22 mouse cellular contexts compared by ENCODE assay signal in genomic region chr7:45558907-45559306, GRCm38 (mm10). TPM values are rescaled to one million over a fixed set of nuclear protein-coding genes. Genes with fewer than 3 reads are reported as not detected.
DNase-seq lines count a peak whose midpoint lies in the region; ATAC-seq lines count a peak whose summit lies in the region.
"Had no signal": no experiment of that assay in that cellular context is flagged by ENCODE, and none has a peak within 500 bp of the region (broad histone marks: within the 10 kb centered on the region; RNA-seq: fewer than 3 reads in every experiment).

No protein-coding gene starts in this region.

- no peak for DNase-seq in heart, adult 18-20 months
- peak; percentile 23 for DNase-seq in urinary bladder, postnatal 25 days (ENCODE audit: low spot score)
- DNase-seq in urinary bladder, adult 2 months (ENCODE audit: low spot score): no peak
- DNase-seq in lung, postnatal 25 days (ENCODE audit: low spot score): peak; percentile 38
- no peak for DNase-seq in cerebellum, postnatal 36 days
- no peak for DNase-seq in frontal cortex, postnatal 10 days (ENCODE audit: low spot score in 2 of 2)
- DNase-seq: adrenal gland, postnatal 10 days; B cell, adult 2 months; cerebellum, adult 2 months; embryo, embryonic 11 days; forebrain, postnatal 0 days; right cerebral cortex, postnatal 25 days; thymus, postnatal 14 days had no signal

- H3K4me2 ChIP-seq in heart, embryonic 13.5 days: no peak overlapping the region
- H3K4me2 ChIP-seq: heart, embryonic 11.5 days; limb, embryonic 13.5 days; neural tube, embryonic 13.5 days had no signal

- H3K36me3 ChIP-seq in heart, embryonic 13.5 days: no peaks in the 10 kb centered on the region
- H3K36me3 ChIP-seq: limb, embryonic 13.5 days; neural tube, embryonic 13.5 days had no signal

- H3K9me3 ChIP-seq in heart, embryonic 13.5 days: no peaks in the 10 kb centered on the region
- H3K9me3 ChIP-seq: limb, embryonic 13.5 days; neural tube, embryonic 13.5 days had no signal

- H3K27me3 ChIP-seq in heart, embryonic 13.5 days (replicated peaks): peaks cover 6% of the 10 kb centered on the region; the same call in 1 of the 2 replicates
- H3K27me3 ChIP-seq: limb, embryonic 13.5 days had no signal

- no peak for ATAC-seq in heart, embryonic 13.5 days (ENCODE audit: extremely low read depth, insufficient number of reproducible peaks, low FRiP score, low TSS enrichment)
- no peak for ATAC-seq in erythroid progenitor cell, adult 5-6 weeks (replicated peaks; ENCODE audit: low FRiP score, poor library complexity, severe bottlenecking)
- ATAC-seq: forebrain, postnatal 0 days had no signal

- WGBS in heart, embryonic 13.5 days: 28% methylated on average over 6 of the region's 6 CpGs

- H3K4me1 ChIP-seq in heart, embryonic 13.5 days: peaks cover 19% of the 10 kb centered on the region

- no peak overlapping the region for H3K4me3 ChIP-seq in heart, embryonic 13.5 days
- H3K4me3 ChIP-seq: left cerebral cortex, adult 2 months; limb, embryonic 13.5 days; neural tube, embryonic 13.5 days had no signal

- H3K9ac ChIP-seq in heart, embryonic 13.5 days: 0 out of 2 replicates have a peak overlapping the region, but pooled peaks have one; percentile 24
- H3K9ac ChIP-seq: forebrain, postnatal 0 days; limb, embryonic 13.5 days; neural tube, embryonic 13.5 days had no signal

- H3K27ac ChIP-seq in heart, embryonic 13.5 days (replicated peaks): no peak overlapping the region
- H3K27ac ChIP-seq: left cerebral cortex, adult 2 months; limb, embryonic 13.5 days; neural tube, embryonic 13.5 days had no signal

RNA-seq across cellular contexts. Expression of gene Hsd17b14, which starts 4.2 kb away (rescaled TPM):
- 0.43 and 0.52 TPM in 2 replicates for polyA plus RNA-seq in heart, embryonic 13.5 days (2015; fragmentation: Nextera tagmentation; extraction: Ambion mirVana)
- total RNA-seq in heart, adult 18-20 months (2021): under 1 TPM in 1 of 2 experiments, not detected in 1; 0.41 TPM
- polyA plus RNA-seq in urinary bladder, adult 2 months (2012; rRNA removed): 23.3 and 24.5 TPM in 2 replicates
- total RNA-seq in erythroid progenitor cell, adult 5-6 weeks (2015; ENCODE audit: low replicate concordance): not detected in 2 replicates
- not detected in 2 replicates for total RNA-seq in erythroid progenitor cell, adult 5-6 weeks (2017; ENCODE audit: low replicate concordance)
- total RNA-seq: forebrain, postnatal 0 days; hematopoietic stem cell, adult 5-6 weeks; layer of hippocampus, adult 18-20 months; monocyte, adult 5-6 weeks had no signal

RNA-seq across cellular contexts. Expression of gene Bcat2, which starts 11.0 kb away (rescaled TPM):
- 65.4 and 66.3 TPM in 2 replicates for polyA plus RNA-seq in heart, embryonic 13.5 days (2015; fragmentation: Nextera tagmentation; extraction: Ambion mirVana)
- 100 to 1,000 TPM; 225 to 264 TPM for total RNA-seq in heart, adult 18-20 months (2021)
- polyA plus RNA-seq in urinary bladder, adult 2 months (2012; rRNA removed): 48.1 and 58.5 TPM in 2 replicates
- 8.4 and 17.7 TPM in 2 replicates for total RNA-seq in erythroid progenitor cell, adult 5-6 weeks (2015; ENCODE audit: low replicate concordance)
- total RNA-seq in erythroid progenitor cell, adult 5-6 weeks (2017; ENCODE audit: low replicate concordance): 4.0 and 22.0 TPM in 2 replicates

RNA-seq across cellular contexts. Expression of gene Plekha4, which starts 32.8 kb away (rescaled TPM):
- 1.1 and 1.2 TPM in 2 replicates for polyA plus RNA-seq in heart, embryonic 13.5 days (2015; fragmentation: Nextera tagmentation; extraction: Ambion mirVana)
- total RNA-seq in heart, adult 18-20 months (2021): 1 to 10 TPM; 2.0 to 2.5 TPM
- 11.7 and 14.3 TPM in 2 replicates for polyA plus RNA-seq in urinary bladder, adult 2 months (2012; rRNA removed)
- 7.2 TPM in 1 of 2 replicates, not detected in the other for total RNA-seq in erythroid progenitor cell, adult 5-6 weeks (2015; ENCODE audit: low replicate concordance)
- 0.08 and 0.90 TPM in 2 replicates for total RNA-seq in erythroid progenitor cell, adult 5-6 weeks (2017; ENCODE audit: low replicate concordance)

RNA-seq across cellular contexts. Expression of gene Ppp1r15a, which starts 32.8 kb away (rescaled TPM):
- polyA plus RNA-seq in heart, embryonic 13.5 days (2015; fragmentation: Nextera tagmentation; extraction: Ambion mirVana): 38.5 and 49.6 TPM in 2 replicates
- 10 to 100 TPM; 31.6 to 33.7 TPM for total RNA-seq in heart, adult 18-20 months (2021)
- 27.8 and 30.5 TPM in 2 replicates for polyA plus RNA-seq in urinary bladder, adult 2 months (2012; rRNA removed)
- 814 and 867 TPM in 2 replicates for total RNA-seq in erythroid progenitor cell, adult 5-6 weeks (2015; ENCODE audit: low replicate concordance)
- 569 and 633 TPM in 2 replicates for total RNA-seq in erythroid progenitor cell, adult 5-6 weeks (2017; ENCODE audit: low replicate concordance)

RNA-seq across cellular contexts. Expression of gene Nucb1, which starts 48.7 kb away (rescaled TPM):
- polyA plus RNA-seq in heart, embryonic 13.5 days (2015; fragmentation: Nextera tagmentation; extraction: Ambion mirVana): 175 and 177 TPM in 2 replicates
- 100 to 1,000 TPM; 129 to 143 TPM for total RNA-seq in heart, adult 18-20 months (2021)
- polyA plus RNA-seq in urinary bladder, adult 2 months (2012; rRNA removed): 225 and 264 TPM in 2 replicates
- total RNA-seq in erythroid progenitor cell, adult 5-6 weeks (2015; ENCODE audit: low replicate concordance): 164 and 168 TPM in 2 replicates
- total RNA-seq in erythroid progenitor cell, adult 5-6 weeks (2017; ENCODE audit: low replicate concordance): 789 and 905 TPM in 2 replicates

Comparison
In these comparisons a context has a peak if more than half of its experiments do, and no peak if none do; other contexts are left out.
1. DNase-seq: peak in urinary bladder, postnatal 25 days (single experiment) and lung, postnatal 25 days (single experiment); none in heart, adult 18-20 months (0 of 2), urinary bladder, adult 2 months (single experiment), cerebellum, postnatal 36 days (0 of 2) and frontal cortex, postnatal 10 days (0 of 2).
2. RNA of gene Bcat2, which starts 11.0 kb away (total RNA-seq): 225 to 264 TPM in heart, adult 18-20 months; 4.0 to 22.0 TPM in erythroid progenitor cell, adult 5-6 weeks; every median in the first group is over 4 times any median in the second.